Mouse (Mus musculus) induced T-regulatory cell, adult 2 months (primary cell): ENCODE data around the gene Ankrd9.

ENCODE experiments used
- DNase-seq: peaks from one replicate; pipeline ENCODE4 v3.0.0-alpha.2; 2012; ENCODE audit warnings: low read depth

Ankrd9 gene

DNA sequence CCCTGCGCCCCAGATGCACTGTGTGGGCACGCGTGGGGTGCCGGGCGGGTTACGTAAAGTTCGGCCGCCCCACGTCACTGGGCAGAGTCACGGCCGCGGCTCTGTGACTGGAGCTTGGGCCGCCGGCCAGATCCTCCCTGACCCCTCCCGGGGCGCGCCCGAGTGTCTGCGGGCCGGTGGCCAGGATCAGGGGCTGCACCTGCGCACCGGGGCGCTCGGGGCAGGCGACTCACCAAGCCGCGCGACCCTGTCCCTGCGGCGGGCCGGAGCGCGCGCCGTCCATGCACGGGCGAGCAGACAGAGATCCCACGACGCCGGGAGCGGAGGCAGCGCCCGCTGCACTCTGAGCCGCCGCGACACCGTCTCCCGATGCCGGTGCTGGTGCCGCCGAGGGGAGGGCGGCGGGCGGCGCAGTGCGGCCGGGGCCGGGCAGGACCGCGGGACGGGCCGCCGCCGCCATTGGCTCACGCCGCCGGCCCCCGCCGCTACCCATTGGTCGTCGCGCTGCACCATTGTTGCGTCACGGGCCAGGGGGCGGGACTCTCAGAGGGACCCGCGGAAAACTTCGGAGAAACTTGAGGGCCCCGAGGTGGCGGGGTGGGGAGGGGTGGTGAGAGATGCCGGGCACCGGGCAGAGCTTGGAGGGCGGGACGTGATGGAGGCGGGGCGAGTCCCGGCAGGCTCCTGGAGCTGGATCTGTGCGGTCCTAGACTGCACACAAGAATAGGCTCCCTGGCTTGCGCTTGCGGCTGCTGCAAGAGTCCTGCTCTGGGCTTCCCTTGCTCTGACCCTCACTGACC, at the start of gene Ankrd9:
Gene Ankrd9, minus strand, starts transcription at position 434 of the 800 bp plus-strand sequence.
- peak; percentile 97 for DNase-seq

DNA sequence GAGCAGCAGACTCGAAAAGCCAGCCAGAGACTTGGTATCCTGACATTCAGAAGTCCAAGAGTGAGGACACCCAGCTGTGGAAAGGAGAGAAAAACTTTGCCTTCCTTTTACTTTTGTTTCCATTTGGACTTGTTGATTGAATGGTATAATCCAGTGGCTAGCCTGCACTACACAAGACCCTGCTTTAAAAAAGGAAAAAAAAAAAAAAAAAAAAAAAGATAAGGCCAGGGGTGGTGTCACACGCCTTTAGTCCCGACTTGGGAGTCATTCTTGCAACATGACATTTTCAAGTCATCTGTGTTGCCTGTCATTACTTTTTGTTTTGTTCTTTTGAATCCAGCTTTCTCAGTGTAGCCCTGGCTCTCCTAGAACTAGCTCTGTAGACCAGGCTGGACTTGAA, 42.7 kb upstream of the Ankrd9 start:
- no peak for DNase-seq

- no peak for DNase-seq
Observed at GRCm38 (mm10) chr12:111021138-111021537, 42.3 kb upstream of the Ankrd9 start.

- no peak for DNase-seq
Observed at GRCm38 (mm10) chr12:111019086-111019485, 40.2 kb upstream of the Ankrd9 start.

GRCm38 (mm10) chr12:111018068-111018467, 39.2 kb upstream of the Ankrd9 start:
- no peak for DNase-seq

DNA sequence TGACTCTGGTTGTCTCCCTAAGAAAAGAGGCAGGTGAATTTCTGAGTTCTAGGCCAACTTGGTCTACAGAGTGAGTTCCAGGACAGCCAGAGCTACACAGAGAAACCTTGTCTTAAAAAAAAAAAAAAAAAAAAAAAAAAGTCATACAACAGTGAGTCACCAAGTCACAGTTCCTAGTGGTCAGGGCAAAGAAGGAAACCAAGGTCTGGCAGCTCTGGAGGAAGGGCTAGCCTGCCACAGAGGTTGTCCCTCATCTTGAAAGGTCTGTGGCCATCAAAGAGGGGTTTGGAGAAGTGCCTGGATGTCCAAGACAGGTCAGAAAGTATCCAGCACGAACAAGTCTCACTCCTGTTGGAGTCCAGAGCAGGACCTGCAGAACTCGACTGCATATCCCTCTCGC, 38.0 kb upstream of the Ankrd9 start:
- DNase-seq = no peak

- DNase-seq = no peak
Observed at GRCm38 (mm10) chr12:111009615-111010257, 30.9 kb upstream of the Ankrd9 start.

GRCm38 (mm10) chr12:111008500-111009490, 30.0 kb upstream of the Ankrd9 start:
- no peak for DNase-seq

DNA sequence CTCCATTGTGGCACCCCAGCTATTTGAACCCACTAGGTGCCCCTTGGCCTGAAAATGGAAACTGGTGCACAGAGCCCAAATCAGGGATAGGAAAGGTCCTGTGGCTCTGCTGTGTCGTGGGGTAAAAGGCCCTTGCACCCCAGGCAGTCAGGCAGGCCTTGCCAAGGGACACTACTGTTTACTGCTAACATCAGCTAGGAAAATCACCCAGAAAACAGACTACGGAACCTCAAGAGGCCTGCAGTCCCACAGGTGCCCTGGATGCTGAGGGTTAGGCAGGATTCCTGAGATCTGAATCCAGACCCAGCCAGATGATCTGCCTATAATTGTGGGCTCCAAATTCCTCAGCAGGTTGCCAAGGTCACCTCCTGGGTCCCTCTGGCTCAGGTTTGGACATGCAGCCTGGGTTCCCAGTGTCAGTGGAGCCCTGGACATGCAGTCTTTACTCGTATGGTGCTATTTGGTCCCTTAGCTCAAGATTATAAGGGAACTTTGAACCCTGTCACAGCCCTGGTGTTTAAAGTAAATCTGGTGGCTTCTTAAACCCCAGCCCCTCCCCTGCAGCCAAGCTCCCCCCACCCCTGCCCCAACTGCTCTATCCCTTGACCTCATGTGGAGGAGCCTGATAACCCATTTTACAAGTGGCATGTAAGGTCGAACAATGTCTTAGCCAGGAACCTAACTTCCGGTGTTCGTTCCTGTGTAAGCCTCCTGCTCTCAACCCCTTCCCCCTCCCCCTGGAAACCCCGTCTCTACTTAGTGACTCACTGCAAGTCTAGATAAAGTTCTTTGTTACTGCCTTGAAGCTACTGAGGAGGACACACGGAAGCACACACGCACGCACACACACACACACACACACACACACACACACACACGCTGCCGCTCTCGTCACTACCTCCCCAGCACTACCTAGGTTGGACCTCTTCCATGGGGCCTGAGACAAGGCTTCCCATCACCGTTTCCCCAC, 28.6 kb upstream of the Ankrd9 start:
- DNase-seq = peak; percentile 84

DNA sequence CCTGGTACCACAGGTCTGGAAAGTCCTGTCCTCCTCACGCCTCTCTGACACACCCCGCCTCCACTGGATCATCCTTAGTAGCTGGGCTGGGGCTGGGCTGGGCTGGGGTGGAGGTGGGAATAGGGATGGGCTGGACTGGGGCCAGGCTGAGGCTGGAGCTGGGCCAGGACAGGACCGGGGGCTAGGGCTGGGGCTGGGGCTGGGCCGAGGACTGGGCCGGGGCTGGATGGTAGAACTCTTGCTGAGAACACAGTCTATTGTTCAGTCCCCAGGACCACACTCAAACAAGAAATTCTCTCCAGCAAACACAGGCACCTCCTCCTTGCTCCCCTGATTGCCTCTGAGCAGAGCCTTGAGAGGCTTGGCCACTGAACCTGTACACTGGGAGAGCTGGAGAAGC, 27.5 kb upstream of the Ankrd9 start:
- no peak for DNase-seq

DNA sequence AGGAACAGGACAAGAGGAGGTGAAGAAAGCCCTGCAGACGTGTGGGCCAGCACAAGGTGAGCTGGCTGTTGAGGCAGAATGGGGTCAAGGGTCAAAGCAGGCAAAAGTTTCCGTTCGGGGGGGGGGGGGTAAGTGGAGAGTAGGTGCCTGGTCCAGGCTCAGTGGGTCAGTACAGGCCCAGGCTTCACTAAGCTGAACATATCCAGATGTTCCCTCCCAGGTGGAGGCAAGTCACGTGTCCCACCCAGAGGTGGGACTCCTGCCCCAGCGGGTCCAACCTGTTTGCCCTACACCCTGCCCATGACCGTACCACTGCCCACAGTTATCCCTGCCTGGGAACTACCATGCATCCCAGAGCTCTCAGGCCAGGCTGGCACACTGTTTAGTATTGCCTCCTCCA, 27.0 kb upstream of the Ankrd9 start:
- DNase-seq = no peak

- no peak for DNase-seq
Observed at GRCm38 (mm10) chr12:111004142-111004541, 25.3 kb upstream of the Ankrd9 start.

GRCm38 (mm10) chr12:111000956-111001355, 22.1 kb upstream of the Ankrd9 start:
- no peak for DNase-seq

- DNase-seq = no peak
Observed at GRCm38 (mm10) chr12:110999820-111000219, 21.0 kb upstream of the Ankrd9 start.

DNA sequence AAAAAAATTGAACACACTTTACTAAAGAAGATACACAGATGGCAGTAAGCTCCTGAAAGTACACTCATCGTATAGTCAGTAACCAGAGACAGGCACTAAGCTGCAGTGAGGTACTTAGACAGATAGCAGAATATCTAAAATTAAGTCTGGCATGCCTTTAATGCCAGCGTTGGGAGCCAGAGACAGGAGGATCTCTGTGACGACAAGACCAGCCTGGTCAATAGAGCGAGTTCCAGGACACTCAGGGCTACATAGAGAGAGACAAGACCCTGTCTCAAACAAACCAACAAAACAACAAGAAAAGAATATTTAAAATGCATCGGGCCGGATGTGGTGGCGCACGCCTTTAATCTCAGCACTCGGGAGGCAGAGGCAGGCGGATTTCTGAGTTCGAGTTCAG, 19.3 kb upstream of the Ankrd9 start:
- DNase-seq = no peak

DNA sequence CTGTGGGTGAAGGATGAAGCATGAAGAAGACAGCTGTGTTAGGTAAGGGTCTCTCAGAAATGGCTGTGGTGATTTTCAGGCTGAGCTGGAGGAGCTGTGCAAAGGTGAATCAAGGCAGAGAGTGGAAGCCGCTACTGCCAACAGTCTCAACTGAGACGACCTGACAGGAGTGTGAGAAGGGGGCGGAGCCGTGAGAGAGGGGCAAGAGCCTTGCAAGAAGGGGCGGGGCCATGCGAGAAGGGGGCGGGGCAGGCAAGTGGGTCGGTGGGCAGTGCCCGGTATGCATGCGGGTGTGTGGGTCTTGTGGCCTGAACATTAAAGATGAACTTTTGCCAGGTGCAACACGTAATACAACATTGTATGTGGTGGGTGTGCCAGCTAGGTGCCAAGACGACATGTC, 15.8 kb upstream of the Ankrd9 start:
- DNase-seq = no peak

DNA sequence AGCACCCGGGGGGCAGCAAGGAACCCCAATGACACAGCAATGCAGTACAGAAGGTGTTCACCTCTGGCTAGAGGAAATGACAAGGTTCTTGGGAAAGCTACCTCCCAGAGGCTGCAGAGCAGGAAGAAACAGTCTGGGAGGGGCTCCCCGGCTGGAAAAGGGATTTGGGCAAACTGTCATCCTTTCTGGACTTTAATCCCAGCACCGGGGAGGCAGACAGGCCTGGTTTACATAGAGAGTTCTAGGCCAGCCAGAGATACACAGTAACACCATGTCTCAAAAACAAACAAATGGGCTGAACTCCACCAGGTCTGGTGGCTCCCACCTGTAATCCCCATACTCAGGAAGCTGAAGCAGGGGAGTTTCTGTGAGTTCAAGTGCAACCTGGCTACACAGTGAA, 14.4 kb upstream of the Ankrd9 start:
- no peak for DNase-seq

DNA sequence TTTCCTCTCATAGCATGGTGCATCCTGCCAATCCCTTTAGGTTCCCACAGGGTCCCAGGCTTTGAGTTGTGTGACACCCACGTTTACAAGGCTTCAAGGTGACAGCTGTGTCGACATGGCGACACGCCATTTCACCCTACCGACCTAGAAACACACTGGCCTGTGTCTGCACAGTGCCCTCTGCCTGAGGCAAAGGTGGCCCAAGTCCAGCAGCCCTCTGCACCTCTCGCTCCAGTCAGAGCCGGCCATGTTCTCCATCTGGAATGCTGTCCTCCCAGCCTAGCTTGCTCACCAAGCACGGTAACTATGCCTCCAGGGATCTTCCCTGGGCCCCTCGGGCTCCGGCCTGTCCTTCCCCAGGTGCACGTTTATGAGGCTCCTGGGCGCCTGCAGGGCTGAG, 13.9 kb upstream of the Ankrd9 start:
- DNase-seq = no peak

DNA sequence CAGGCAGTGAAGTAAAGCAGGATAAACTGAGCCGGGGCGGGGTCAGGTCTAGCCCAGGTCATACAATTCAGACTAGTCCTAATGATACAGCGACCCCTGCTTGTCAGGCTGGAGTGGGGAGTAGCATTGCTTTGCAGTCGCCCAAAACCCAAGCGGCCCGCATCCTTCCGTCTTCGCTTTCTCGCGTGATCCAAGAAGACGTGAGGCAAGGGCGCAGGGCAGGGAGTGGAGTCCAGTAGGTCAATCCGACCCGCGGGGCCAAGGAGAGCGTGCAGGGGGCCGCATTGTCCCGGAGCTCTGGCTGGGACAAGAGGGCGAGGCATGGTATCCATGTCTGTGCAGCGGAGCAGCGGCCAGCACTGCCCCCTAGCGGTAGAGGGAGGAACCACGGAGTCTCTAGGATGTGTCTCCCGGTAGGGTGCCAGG, 13.3 kb upstream of the Ankrd9 start:
- peak; percentile 95 for DNase-seq

DNA sequence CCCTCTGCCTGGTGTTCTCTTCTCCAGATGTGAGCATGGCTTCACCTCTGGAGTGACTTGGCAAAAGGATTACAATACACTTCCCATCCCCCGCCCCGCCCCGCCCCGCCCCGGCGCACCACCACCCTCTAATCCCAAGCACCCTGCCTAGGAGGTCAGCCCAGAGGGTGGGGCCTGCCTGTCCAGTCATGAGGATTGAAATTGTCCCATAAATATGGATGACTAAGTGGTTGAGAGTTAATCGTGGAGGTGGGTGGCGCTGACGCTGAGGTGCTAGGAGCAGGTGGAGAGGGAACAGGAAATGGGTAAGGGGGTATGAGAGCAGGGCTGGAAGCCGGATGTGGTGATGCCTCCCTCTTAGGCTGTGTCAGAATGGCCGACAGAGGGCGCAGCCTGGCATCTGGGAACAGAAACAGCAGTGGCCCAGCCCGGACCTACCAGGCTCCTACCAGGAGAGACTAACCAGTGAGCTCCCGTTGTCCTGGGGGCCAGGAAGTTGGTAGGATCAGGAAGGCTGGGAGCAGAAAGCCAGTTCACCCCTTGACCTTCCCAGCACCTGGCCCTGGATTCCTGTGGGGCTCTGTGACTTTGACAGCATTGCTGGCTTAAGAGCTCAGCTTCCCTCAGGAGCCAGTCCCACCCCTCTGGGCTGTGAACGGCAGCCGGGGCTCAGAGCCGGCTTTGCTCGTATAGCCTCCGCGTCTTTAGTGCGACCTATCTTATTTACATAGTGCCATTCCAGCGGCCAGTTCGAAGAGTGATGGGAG, 12.7 kb upstream of the Ankrd9 start:
- peak; percentile 98 for DNase-seq
